Mouse (Mus musculus): Measurements from ENCODE around the gene Gm11569. TPM values are rescaled to one million over a fixed set of nuclear protein-coding genes. Genes with fewer than 3 reads are reported as not detected.
"Not testable (repeated sequence)": the region's sequence is repeated elsewhere in the genome, so short reads cannot be mapped to it uniquely, and the experiment has no call there.

Gm11569 gene
- 0.08 TPM in 1 of 2 replicates, not detected in the other for polyA plus RNA-seq (2012; rRNA removed)

DNA sequence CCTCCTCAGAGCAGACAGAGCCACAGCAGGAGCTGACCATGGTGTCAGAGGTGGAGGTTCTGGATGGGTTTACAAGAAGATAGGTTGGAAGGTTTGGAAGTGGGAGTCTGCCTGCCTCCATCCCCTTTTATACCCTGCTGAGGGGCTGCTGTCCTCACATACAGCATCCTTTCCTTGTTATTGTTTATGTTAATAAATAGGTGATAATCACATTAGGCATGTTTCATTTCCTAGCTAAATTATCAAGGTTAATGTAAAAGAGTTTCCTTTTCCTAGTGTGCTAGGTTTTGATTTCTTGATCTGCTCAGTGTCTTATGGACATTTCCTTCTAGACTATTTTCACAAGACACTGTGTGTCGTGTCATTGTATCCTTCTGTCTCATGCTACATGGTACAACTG lies at the start of gene Gm11569:
Gene Gm11569, minus strand, starts transcription at position 101 of the 400 bp plus-strand sequence.
- DNase-seq (ENCODE audit: low spot score) = not testable (repeated sequence)

DNA sequence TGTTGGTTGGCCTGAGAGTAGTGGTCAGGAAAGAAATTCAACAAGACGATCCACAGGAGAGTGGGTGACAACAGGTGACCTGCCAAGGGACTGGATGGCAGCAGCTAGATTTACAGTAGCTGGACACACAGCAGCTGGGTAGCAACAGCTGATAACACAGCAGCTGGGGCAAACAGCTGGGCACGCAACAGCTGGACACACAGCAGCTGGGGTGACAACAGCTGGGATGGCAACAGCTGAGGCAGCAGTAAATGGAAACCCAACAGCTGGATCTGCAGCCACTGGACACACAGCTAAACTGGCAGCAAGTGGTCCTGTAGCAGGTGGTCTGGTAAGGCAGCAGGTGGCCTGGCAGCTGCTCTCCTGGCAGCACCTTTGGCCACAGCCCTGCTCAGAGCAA lies 48.0 kb upstream of the Gm11569 start:
- no peak for DNase-seq (ENCODE audit: low spot score)

DNA sequence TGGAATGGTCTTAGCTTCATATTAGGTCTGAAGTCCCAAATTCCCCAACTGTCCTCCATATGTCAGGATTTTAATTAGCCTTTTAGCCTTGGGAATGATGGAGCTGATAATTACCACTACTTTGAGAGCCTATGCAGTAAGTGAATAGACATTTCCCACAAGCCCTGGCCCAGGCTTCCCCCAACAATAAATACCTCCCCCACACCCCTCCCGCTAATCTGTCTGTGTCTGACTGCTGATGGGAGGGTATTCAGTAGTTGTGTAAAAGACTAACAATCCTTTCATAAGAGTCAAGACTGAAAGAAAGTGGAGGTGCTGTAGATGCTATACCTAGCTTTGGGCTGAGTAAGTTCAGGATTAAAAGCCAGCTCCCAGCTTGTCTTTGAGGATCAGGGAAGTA lies 43.5 kb upstream of the Gm11569 start:
- DNase-seq (ENCODE audit: low spot score) = no peak

DNA sequence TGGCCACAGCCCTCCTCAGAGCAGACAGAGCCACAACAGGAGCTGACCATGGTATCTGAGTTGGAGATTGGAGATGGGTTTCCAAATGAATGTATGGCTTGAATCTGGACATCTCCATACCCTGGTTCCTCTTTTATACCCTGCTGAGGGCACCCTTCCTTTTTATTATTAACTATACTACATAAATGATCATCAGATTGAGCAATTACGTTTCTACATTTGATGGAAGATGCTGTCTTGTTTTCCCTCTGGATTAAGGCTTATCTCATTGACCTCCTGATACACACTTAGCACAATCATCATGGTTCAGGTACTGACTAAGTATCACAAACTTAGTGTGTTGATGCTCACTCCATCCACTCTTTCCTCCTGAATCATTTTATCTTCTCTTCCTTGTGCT lies 39.2 kb upstream of the Gm11569 start, which contains the start of gene 2300003K06Rik:
Gene 2300003K06Rik, minus strand, starts transcription at position 101 of the 400 bp plus-strand sequence.
- no peak for DNase-seq (ENCODE audit: low spot score)

DNA sequence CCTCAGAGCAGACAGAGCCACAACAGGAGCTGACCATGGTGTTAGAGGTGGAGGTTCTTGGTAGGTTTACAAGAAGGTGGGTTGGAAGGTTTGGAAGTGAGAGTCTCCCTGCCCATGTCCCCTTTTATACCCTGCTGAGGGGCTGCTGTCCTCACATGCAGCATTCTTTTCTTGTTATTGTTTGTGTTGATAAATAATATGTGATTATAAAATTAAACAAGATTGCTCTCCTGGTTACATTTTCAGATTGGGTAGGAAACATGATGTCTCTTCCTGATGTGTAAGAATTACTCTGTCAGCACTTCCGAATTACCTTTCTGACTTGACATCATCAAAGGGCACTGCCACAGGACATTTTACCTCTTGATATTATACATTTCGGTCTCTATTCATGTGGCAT lies 16.8 kb upstream of the Gm11569 start, which contains the start of gene Gm11564:
Gene Gm11564, minus strand, starts transcription at position 101 of the 400 bp plus-strand sequence.
- DNase-seq (ENCODE audit: low spot score) = not testable (repeated sequence)

DNA sequence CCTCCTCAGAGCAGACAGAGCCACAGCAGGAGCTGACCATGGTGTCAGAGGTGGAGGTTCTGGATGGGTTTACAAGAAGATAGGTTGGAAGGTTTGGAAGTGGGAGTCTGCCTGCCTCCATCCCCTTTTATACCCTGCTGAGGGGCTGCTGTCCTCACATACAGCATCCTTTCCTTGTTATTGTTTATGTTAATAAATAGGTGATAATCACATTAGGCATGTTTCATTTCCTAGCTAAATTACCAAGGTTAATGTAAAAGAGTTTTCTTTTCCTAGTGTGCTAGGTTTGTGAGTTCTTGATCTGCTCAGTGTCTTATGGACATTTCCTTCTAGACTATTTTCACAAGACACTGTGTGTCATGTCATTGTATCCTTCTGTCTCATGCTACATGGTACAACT lies 11.1 kb upstream of the Gm11569 start, which contains the start of gene Krtap4-13:
Gene Krtap4-13, minus strand, starts transcription at position 101 of the 400 bp plus-strand sequence.
- not testable (repeated sequence) for DNase-seq (ENCODE audit: low spot score)

DNA sequence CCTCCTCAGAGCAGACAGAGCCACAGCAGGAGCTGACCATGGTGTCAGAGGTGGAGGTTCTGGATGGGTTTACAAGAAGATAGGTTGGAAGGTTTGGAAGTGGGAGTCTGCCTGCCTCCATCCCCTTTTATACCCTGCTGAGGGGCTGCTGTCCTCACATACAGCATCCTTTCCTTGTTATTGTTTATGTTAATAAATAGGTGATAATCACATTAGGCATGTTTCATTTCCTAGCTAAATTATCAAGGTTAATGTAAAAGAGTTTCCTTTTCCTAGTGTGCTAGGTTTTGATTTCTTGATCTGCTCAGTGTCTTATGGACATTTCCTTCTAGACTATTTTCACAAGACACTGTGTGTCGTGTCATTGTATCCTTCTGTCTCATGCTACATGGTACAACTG lies 5.6 kb upstream of the Gm11569 start, which contains the start of gene Gm11554:
Gene Gm11554, minus strand, starts transcription at position 101 of the 400 bp plus-strand sequence.
- not testable (repeated sequence) for DNase-seq (ENCODE audit: low spot score)

DNA sequence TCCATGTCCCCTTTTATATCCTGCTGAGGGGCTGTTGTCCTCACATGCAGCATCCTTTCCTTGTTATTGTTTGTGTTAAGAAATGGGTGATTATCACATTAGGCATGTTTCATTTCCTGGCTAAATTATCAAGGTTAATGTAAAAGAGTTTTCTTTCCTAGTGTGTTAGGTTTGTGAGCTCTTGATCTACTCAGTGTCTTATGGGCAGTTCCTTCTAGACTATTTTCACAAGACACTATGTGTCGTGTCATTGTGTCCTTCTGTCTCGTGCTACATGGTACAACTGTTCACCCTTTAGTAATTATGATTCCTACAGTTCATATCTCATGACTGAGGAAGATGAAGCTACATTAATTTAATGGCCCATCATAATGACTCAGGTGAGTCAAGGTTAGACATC lies 5.4 kb downstream of the Gm11569 start, which contains the start of gene Gm11596:
Gene Gm11596, minus strand, starts transcription at position 101 of the 400 bp plus-strand sequence.
- no peak for DNase-seq (ENCODE audit: low spot score)

DNA sequence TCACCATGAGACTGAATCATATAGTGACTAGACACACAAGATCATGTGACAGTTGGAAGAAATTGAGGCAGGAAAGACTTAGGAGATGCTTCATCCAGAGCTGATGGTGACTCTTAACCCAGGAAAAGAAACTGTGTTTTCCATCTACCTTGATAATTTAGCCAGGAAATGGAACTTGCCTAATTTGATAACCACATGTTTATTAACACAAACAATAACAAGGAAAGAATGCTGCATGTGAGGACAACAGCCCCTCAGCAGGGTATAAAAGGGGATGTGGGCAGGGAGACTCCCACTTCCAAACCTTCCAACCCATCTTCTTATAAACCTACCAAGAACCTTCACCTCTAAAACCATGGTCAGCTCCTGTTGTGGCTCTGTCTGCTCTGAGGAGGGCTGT lies 13.8 kb downstream of the Gm11569 start, which contains the start of gene Krtap4-9:
Gene Krtap4-9, plus strand, starts transcription at position 301 of the 400 bp plus-strand sequence.
- DNase-seq (ENCODE audit: low spot score) = not testable (repeated sequence)

DNA sequence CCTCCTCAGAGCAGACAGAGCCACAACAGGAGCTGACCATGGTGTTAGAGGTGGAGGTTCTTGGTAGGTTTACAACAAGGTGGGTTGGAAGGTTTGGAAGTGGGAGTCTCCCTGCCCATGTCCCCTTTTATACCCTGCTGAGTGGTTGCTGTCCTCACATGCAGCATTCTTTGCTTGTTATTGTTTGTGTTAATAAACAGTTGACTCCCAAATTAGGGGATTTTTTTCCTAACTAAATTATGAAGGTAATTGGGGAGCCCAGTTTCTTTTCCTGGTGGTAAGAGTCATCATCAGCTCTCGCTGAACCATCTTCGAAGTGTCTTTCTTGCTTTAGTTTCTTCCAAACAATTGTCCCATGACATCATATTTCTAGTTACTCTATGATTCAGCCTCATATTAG lies 18.1 kb downstream of the Gm11569 start, which contains the start of gene Krtap4-8:
Gene Krtap4-8, minus strand, starts transcription at position 101 of the 400 bp plus-strand sequence.
- no peak for DNase-seq (ENCODE audit: low spot score)

DNA sequence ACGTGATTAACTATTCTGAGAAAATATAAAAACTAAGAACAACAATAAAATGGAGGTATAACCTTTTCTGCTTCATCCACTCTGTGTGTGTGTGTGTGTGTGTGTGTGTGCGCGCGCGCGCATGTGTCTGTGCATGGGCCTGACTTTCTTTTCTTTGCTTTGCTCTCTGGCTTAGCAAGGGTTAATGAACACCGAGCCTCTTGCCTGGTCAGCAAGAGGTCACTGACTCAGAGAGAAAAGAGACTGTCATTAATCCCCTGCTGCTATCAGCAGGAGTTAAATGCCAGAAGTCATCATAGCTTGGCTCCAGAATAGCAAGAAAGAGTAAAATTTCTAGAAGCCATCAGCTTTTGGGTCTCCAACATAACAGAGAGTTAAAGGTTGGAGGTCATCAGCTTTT lies 20.3 kb downstream of the Gm11569 start:
- no peak for DNase-seq (ENCODE audit: low spot score)

DNA sequence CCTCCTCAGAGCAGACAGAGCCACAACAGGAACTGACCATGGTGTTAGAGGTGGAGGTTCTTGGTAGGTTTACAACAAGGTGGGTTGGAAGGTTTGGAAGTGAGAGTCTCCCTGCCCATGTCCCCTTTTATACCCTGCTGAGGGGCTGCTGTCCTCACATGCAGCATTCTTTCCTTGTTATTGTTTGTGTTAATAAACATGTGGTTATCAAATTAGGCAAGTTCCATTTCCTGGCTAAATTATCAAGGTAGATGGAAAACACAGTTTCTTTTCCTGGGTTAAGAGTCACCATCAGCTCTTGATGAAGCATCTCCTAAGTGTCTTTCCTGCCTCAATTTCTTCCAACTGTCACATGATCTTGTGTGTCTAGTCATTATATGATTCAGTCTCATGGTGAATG lies 25.9 kb downstream of the Gm11569 start, which contains the start of gene Gm11595:
Gene Gm11595, minus strand, starts transcription at position 101 of the 400 bp plus-strand sequence.
- not testable (repeated sequence) for DNase-seq (ENCODE audit: low spot score)

DNA sequence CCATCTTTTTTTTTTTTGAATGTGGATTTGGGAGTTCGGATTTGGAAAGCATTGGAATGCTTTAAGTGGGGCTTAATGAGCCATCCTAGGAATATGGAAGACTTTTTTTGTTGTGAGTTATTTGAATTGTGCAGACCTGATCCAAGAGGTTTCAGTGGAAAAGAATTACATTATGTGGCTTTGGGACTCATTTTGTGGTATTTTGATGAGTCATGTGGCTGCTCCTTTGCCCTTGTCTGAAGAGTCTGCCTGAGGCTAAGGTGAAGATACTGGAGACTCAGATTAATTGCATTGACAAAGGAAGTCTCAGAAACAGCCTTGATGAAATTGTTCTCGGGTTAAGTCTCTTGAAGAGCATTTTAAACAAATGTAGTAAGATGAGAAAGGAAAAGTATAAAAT lies 30.3 kb downstream of the Gm11569 start:
- DNase-seq (ENCODE audit: low spot score) = no peak

DNA sequence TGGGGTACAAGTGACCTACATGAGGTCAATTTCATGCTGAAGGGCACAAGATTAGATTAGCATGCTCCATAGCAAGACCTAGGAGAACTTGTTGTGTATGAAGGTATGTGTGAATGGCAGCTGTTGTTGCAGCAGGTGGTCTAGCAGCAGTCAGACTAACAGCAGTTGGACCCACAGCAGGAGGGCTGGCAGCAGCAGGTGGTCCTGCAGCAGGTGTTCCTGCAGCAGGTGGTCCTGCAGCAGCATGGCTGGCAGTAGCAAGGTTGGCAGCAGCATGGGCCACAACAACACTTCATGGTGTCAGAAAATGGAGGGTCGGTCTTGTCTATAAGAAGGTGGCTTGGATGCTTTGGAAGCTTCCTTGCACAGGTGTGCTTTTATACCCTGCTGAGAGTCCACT lies 39.9 kb downstream of the Gm11569 start:
- DNase-seq (ENCODE audit: low spot score) = no peak

Other genes with a start within 250 kb of the Gm11569 start
- gene Krtap3-3, start 248.1 kb downstream of the Gm11569 start, polyA plus RNA-seq (2012; rRNA removed) = not detected in 2 replicates
- not detected in 2 replicates for gene Krtap3-2, start 242.1 kb downstream of the Gm11569 start, polyA plus RNA-seq (2012; rRNA removed)
- not detected in 2 replicates for gene Gm11939, start 239.5 kb downstream of the Gm11569 start, polyA plus RNA-seq (2012; rRNA removed)
- not detected in 2 replicates for gene Krtap3-1, start 232.3 kb downstream of the Gm11569 start, polyA plus RNA-seq (2012; rRNA removed)
- gene Krtap1-5, start 217.9 kb downstream of the Gm11569 start, polyA plus RNA-seq (2012; rRNA removed) = 0.22 TPM in 1 of 2 replicates, not detected in the other
- gene Krtap1-4, start 215.3 kb downstream of the Gm11569 start, polyA plus RNA-seq (2012; rRNA removed) = not detected in 2 replicates
- gene Krtap1-3, start 207.6 kb downstream of the Gm11569 start, polyA plus RNA-seq (2012; rRNA removed) = not detected in 2 replicates
- gene Krtap9-3, start 200.8 kb downstream of the Gm11569 start, polyA plus RNA-seq (2012; rRNA removed) = not detected in 2 replicates
- gene Gm11938, start 195.6 kb downstream of the Gm11569 start, polyA plus RNA-seq (2012; rRNA removed) = not detected in 2 replicates
- not detected in 2 replicates for gene Gm11937, start 188.7 kb downstream of the Gm11569 start, polyA plus RNA-seq (2012; rRNA removed)
- not detected in 2 replicates for gene Krtap2-4, start 184.1 kb downstream of the Gm11569 start, polyA plus RNA-seq (2012; rRNA removed)
- 0.18 TPM in 1 of 2 replicates, not detected in the other for gene Gm11562, start 178.5 kb downstream of the Gm11569 start, polyA plus RNA-seq (2012; rRNA removed)
- gene Krtap4-1, start 170.7 kb downstream of the Gm11569 start, polyA plus RNA-seq (2012; rRNA removed) = not detected in 2 replicates
- not detected in 2 replicates for gene Krtap4-2, start 163.8 kb downstream of the Gm11569 start, polyA plus RNA-seq (2012; rRNA removed)
- gene Krtap4-7, start 154.8 kb downstream of the Gm11569 start, polyA plus RNA-seq (2012; rRNA removed) = not detected in 2 replicates
- not detected in 2 replicates for gene Gm11555, start 148.7 kb downstream of the Gm11569 start, polyA plus RNA-seq (2012; rRNA removed)
- gene Gm11563, start 140.0 kb downstream of the Gm11569 start, polyA plus RNA-seq (2012; rRNA removed) = not detected in 2 replicates
- gene Krtap4-6, start 133.0 kb downstream of the Gm11569 start, polyA plus RNA-seq (2012; rRNA removed) = not detected in 2 replicates
- gene Gm14190, start 108.2 kb downstream of the Gm11569 start, polyA plus RNA-seq (2012; rRNA removed) = not detected in 2 replicates
- not detected in 2 replicates for gene Gm14180, start 64.6 kb downstream of the Gm11569 start, polyA plus RNA-seq (2012; rRNA removed)
- gene Gm11595, start 26.0 kb downstream of the Gm11569 start, polyA plus RNA-seq (2012; rRNA removed) = not detected in 2 replicates
- gene Krtap4-8, start 18.2 kb downstream of the Gm11569 start, polyA plus RNA-seq (2012; rRNA removed) = not detected in 2 replicates
- not detected in 2 replicates for gene Krtap4-9, start 13.7 kb downstream of the Gm11569 start, polyA plus RNA-seq (2012; rRNA removed)
- gene Gm11596, start 5.5 kb downstream of the Gm11569 start, polyA plus RNA-seq (2012; rRNA removed) = 0.06 TPM in 1 of 2 replicates, not detected in the other
- not detected in 2 replicates for gene Gm11554, start 5.5 kb upstream of the Gm11569 start, polyA plus RNA-seq (2012; rRNA removed)
- 0.18 and 0.24 TPM in 2 replicates for gene Krtap4-13, start 11.0 kb upstream of the Gm11569 start, polyA plus RNA-seq (2012; rRNA removed)
- gene Gm11564, start 16.7 kb upstream of the Gm11569 start, polyA plus RNA-seq (2012; rRNA removed) = not detected in 2 replicates
- gene 2300003K06Rik, start 39.1 kb upstream of the Gm11569 start, polyA plus RNA-seq (2012; rRNA removed) = not detected in 2 replicates
- gene Krtap4-16, start 52.7 kb upstream of the Gm11569 start, polyA plus RNA-seq (2012; rRNA removed) = 0.07 and 0.08 TPM in 2 replicates
- not detected in 2 replicates for gene Gm11568, start 59.0 kb upstream of the Gm11569 start, polyA plus RNA-seq (2012; rRNA removed)
- not detected in 2 replicates for gene Gm11559, start 65.5 kb upstream of the Gm11569 start, polyA plus RNA-seq (2012; rRNA removed)
- gene Krtap9-1, start 74.5 kb upstream of the Gm11569 start, polyA plus RNA-seq (2012; rRNA removed) = not detected in 2 replicates
- not detected in 2 replicates for gene Gm11567, start 80.3 kb upstream of the Gm11569 start, polyA plus RNA-seq (2012; rRNA removed)
- not detected in 2 replicates for gene Krtap31-1, start 109.0 kb upstream of the Gm11569 start, polyA plus RNA-seq (2012; rRNA removed)
- not detected in 2 replicates for gene Gm11565, start 115.8 kb upstream of the Gm11569 start, polyA plus RNA-seq (2012; rRNA removed)
- gene Krtap31-2, start 137.4 kb upstream of the Gm11569 start, polyA plus RNA-seq (2012; rRNA removed) = not detected in 2 replicates
- gene Krtap9-5, start 149.5 kb upstream of the Gm11569 start, polyA plus RNA-seq (2012; rRNA removed) = not detected in 2 replicates
- gene Krtap29-1, start 180.1 kb upstream of the Gm11569 start, polyA plus RNA-seq (2012; rRNA removed) = not detected in 2 replicates
- gene Krtap16-1, start 187.7 kb upstream of the Gm11569 start, polyA plus RNA-seq (2012; rRNA removed) = not detected in 2 replicates
- gene Krtap17-1, start 195.1 kb upstream of the Gm11569 start, polyA plus RNA-seq (2012; rRNA removed) = not detected in 2 replicates
- 0.04 and 0.11 TPM in 2 replicates for gene Krt33a, start 217.3 kb upstream of the Gm11569 start, polyA plus RNA-seq (2012; rRNA removed)
- not detected in 2 replicates for gene Krt33b, start 230.9 kb upstream of the Gm11569 start, polyA plus RNA-seq (2012; rRNA removed)
- not detected in 2 replicates for gene Krt34, start 242.6 kb upstream of the Gm11569 start, polyA plus RNA-seq (2012; rRNA removed)

Measured in urinary bladder, adult 2 months (tissue).